Mouse (Mus musculus): Measurements from ENCODE around the gene Fat1.
A peak's percentile ranks its signal among the peaks of the same experiment; 100 is the strongest.

- TF ChIP-seq EP300 (optimal IDR thresholded peaks at IDR 0.05) (no peak), CTCF (IDR thresholded peaks at IDR 0.05; ENCODE audit: low read depth) (peak; percentile 95)
Observed at GRCm38 (mm10) chr8:44935741-44936140, 494 bp downstream of the Fat1 start.

All from stomach, postnatal 0 days (tissue).